Mouse (Mus musculus) limb, embryonic 11.5 days (tissue): ENCODE data around the gene 2210011C24Rik. TPM values are rescaled to one million over a fixed set of nuclear protein-coding genes. Genes with fewer than 3 reads are reported as not detected.
"Not testable (repeated sequence)": the region's sequence is repeated elsewhere in the genome, so short reads cannot be mapped to it uniquely, and the experiment has no call there.

Experiments
- ATAC-seq: fragments of 200-750 bp; cut with Nextera tagmentation; 2 replicates; pipeline ENCODE4 v1.8.0; 2017; ENCODE audit warnings: low read depth; ENCODE audit not compliant: insufficient number of reproducible peaks, low FRiP score, low TSS enrichment
- DNase-seq: peaks from one replicate; pipeline ENCODE4 v3.0.0-alpha.2; 2015; ENCODE audit warnings: low spot score
- H3K27ac ChIP-seq: fragments of 300-500 bp; sonication (generic); replicated peaks from 2 replicates; pipeline ENCODE4 v1.5.1; 2014; ENCODE audit warnings: low read depth, mild to moderate bottlenecking, low read length
- H3K27me3 ChIP-seq: fragments of 300-500 bp; sonication (generic); 2 replicates; pipeline ENCODE4 v1.6.1; 2014; ENCODE audit warnings: mild to moderate bottlenecking, low read length, mixed read lengths; ENCODE audit not compliant: control insufficient read depth, insufficient read depth
- H3K36me3 ChIP-seq: fragments of 300-500 bp; sonication (generic); 2 replicates; pipeline ENCODE4 v1.6.1; 2014; ENCODE audit warnings: mild to moderate bottlenecking, low read length, moderate library complexity, mixed read lengths; ENCODE audit not compliant: control insufficient read depth, insufficient read depth
- H3K4me1 ChIP-seq: fragments of 300-500 bp; sonication (generic); 2 replicates; pipeline ENCODE4 v1.6.1; 2014; ENCODE audit warnings: low read length, mixed read lengths; ENCODE audit not compliant: control insufficient read depth, insufficient read depth
- H3K4me2 ChIP-seq: fragments of 300-500 bp; sonication (generic); 2 replicates; pipeline ENCODE4 v1.6.1; 2014; ENCODE audit warnings: low read depth, mild to moderate bottlenecking, moderate library complexity; ENCODE audit not compliant: severe bottlenecking
- H3K4me3 ChIP-seq: fragments of 300-500 bp; sonication (generic); 2 replicates; pipeline ENCODE4 v1.5.1; 2014; ENCODE audit warnings: low read depth, low read length
- H3K9ac ChIP-seq: fragments of 300-500 bp; sonication (generic); 2 replicates; pipeline ENCODE4 v1.6.1; 2014; ENCODE audit warnings: mild to moderate bottlenecking, low read length
- H3K9me3 ChIP-seq: fragments of 300-500 bp; sonication (generic); 2 replicates; pipeline ENCODE4 v1.6.1; 2016; ENCODE audit warnings: low read length; ENCODE audit not compliant: control insufficient read depth
- WGBS: fragments of 180-500 bp; shearing (Covaris S2); extraction: QIAGEN DNeasy Blood & Tissue Kit; methylation state at CpG from one replicate; pipeline ENCODE4 v1.1.7; 2014; 5-methylcytosine and 5-hydroxymethylcytosine counted together
- polyA plus RNA-seq: library from polyadenylated mRNA; unstranded; fragments of >200 nt; fragmentation: Nextera tagmentation; extraction: Ambion mirVana; gene quantifications from 2 replicates; pipeline ENCODE4 v1.2.1, GENCODE M21; 2014

Gene 2210011C24Rik
- polyA plus RNA-seq, 1 experiment from 2014 or later: 0.35 TPM

DNA sequence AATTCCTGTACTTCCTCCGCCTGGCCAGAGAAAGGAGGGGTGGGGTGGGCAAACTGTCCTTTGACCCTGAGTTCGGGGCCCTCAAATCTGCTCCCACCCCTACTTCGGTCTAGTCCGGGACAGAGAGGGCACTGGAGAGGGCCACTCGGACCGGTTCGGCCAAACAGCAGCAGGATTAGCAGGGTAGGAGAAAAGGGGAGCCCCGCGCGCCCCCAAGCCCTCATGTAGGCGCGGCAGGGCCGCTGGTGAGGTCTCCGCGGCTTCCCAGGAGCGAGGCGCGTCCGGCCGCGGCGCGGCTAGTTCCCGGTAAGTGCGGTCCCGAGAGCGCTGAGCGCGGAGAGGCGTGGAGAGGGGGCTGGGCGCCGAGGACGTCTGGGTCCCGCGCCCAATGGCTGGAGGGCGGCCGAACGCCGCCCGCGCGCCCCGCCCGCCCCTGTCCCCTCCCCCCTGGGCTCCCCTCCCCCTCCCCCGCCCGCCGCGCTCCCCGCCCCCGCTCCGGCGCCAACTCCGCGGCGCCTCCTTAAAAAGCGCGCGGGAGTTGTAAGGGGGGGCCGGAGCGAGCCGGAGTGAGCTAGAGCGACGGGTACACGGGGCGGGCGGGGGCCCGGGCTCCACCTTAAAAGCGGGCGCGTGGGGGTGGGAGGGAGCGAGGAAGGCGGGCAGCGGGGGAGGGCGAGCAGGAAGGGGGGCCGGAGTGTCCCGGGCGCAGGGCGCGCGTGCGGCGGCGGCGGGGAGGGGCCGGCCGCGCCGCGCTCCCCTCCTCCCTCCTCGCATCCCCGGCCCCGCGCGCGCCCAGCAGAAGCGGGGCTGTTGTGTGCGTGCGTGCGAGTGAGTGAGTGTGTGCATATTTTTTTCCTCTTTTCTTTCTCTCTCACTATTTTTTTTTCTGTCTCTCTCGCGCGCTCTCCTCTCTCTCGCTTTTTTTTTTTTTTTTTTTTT is 15.1 kb downstream of the 2210011C24Rik start:
- 0% methylated on average over 54 of the region's 103 CpGs for WGBS
- peak; percentile 74 for ATAC-seq
- peak overlapping the region; percentile 76 for H3K4me3 ChIP-seq
- H3K4me1 ChIP-seq: peaks cover 19% of the 10 kb centered on the region
- H3K9ac ChIP-seq: peak overlapping the region; percentile 91
- H3K27ac ChIP-seq: peak overlapping the region; percentile 97
- H3K9me3 ChIP-seq: no peaks in the 10 kb centered on the region
- H3K27me3 ChIP-seq: 0 out of 2 replicates have a peak, but pooled peaks cover 6% of the 10 kb centered on the region
- H3K36me3 ChIP-seq: peaks cover 11% of the 10 kb centered on the region
- peak overlapping the region; percentile 90 for H3K4me2 ChIP-seq
- peak; percentile 88 for DNase-seq

DNA sequence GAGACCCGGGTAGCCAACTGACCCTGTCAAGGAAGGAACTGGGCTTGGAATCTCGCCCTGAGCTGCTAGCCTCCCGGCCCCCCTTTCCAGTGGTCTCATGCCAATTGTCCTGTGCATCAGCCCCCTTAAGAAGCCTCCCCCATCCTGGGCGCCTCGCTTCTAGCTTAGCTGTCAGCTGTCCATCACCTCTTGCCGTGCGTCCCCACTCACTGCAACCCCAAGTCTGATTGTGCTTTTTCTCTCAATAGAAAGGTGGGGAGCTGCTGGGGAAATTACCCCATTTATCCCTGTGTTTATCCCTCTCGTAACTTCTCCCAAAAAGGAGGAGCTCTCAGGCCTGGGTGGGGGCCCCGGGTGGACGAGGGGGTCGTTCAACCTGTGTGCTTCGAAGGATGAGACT is 16.0 kb downstream of the 2210011C24Rik start:
- H3K9ac ChIP-seq: peak overlapping the region; percentile 91; the same call in 1 of the 2 replicates
- ATAC-seq (no peak), DNase-seq (no peak)
- no peak overlapping the region for H3K27ac ChIP-seq
- H3K4me1 ChIP-seq: peaks cover 16% of the 10 kb centered on the region
- 0 out of 2 replicates have a peak, but pooled peaks cover 6% of the 10 kb centered on the region for H3K27me3 ChIP-seq
- H3K9me3 ChIP-seq: no peaks in the 10 kb centered on the region
- peak overlapping the region; percentile 76 for H3K4me3 ChIP-seq
- WGBS: 16% methylated on average over 12 of the region's 12 CpGs
- H3K36me3 ChIP-seq: peaks cover 20% of the 10 kb centered on the region
- peak overlapping the region; percentile 90 for H3K4me2 ChIP-seq

- H3K36me3 ChIP-seq: peaks cover 22% of the 10 kb centered on the region
- ATAC-seq (no peak), DNase-seq (no peak)
- no peak overlapping the region for H3K4me3 ChIP-seq
- no peak overlapping the region for H3K4me2 ChIP-seq
- H3K9ac ChIP-seq: no peak overlapping the region
- peaks cover 8% of the 10 kb centered on the region for H3K4me1 ChIP-seq
- no peaks in the 10 kb centered on the region for H3K9me3 ChIP-seq
- no peak overlapping the region for H3K27ac ChIP-seq
- WGBS: 88% methylated on average over 3 of the region's 3 CpGs
- H3K27me3 ChIP-seq: no peaks in the 10 kb centered on the region
Measured at GRCm38 (mm10) chr8:83994030-83994429, 17.9 kb downstream of the 2210011C24Rik start.

- no peak for DNase-seq
- 81% methylated on average over 2 of the region's 2 CpGs for WGBS
Measured at GRCm38 (mm10) chr8:83992488-83992887, 19.5 kb downstream of the 2210011C24Rik start.

DNA sequence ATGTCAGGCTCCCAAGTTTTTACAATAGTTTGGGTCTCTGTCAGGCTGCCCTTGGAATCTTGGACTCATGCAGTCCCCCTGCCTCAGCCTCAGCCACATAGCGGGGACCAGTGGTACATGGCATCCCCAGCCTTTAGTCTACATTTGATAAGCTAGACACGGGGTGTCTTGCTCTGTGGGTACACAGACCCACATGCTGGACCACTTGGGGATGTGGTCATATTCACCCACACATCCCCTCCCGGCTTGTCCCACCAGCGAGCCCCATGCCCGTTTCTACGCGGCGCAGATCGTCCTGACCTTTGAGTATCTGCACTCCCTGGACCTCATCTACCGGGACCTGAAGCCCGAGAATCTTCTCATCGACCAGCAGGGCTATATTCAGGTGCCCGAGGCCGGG is 21.8 kb downstream of the 2210011C24Rik start:
- H3K27ac ChIP-seq: no peak overlapping the region
- H3K27me3 ChIP-seq: no peaks in the 10 kb centered on the region
- no peaks in the 10 kb centered on the region for H3K4me1 ChIP-seq
- no peaks in the 10 kb centered on the region for H3K9me3 ChIP-seq
- H3K4me2 ChIP-seq: no peak overlapping the region
- H3K36me3 ChIP-seq: peaks cover 32% of the 10 kb centered on the region
- 92% methylated on average over 14 of the region's 14 CpGs for WGBS
- ATAC-seq: no peak
- no peak overlapping the region for H3K4me3 ChIP-seq
- no peak for DNase-seq
- no peak overlapping the region for H3K9ac ChIP-seq

More at GRCm38 (mm10) chr8:83992488-83992887, 19.5 kb downstream of the 2210011C24Rik start:
- Histone ChIP-seq H3K4me3 (no peak overlapping the region), H3K27me3 (no peaks in the 10 kb centered on the region), H3K9me3 (no peaks in the 10 kb centered on the region), H3K9ac (no peak overlapping the region), H3K4me2 (no peak overlapping the region), H3K4me1 (0 out of 2 replicates have a peak, but pooled peaks cover 5% of the 10 kb centered on the region), H3K36me3 (peaks cover 22% of the 10 kb centered on the region), H3K27ac (no peak overlapping the region)
- ATAC-seq: no peak

GRCm38 (mm10) chr8:83989243-83989642 is 22.7 kb downstream of the 2210011C24Rik start:
- DNase-seq (no peak), ATAC-seq (no peak)
- no peak overlapping the region for H3K4me3 ChIP-seq
- no peak overlapping the region for H3K9ac ChIP-seq
- H3K4me2 ChIP-seq: no peak overlapping the region
- H3K27me3 ChIP-seq: no peaks in the 10 kb centered on the region
- peaks cover 30% of the 10 kb centered on the region for H3K36me3 ChIP-seq
- no peak overlapping the region for H3K27ac ChIP-seq
- no peaks in the 10 kb centered on the region for H3K9me3 ChIP-seq
- 92% methylated on average over 7 of the region's 7 CpGs for WGBS
- H3K4me1 ChIP-seq: no peaks in the 10 kb centered on the region

- WGBS: 99% methylated on average over 2 of the region's 2 CpGs
- H3K9ac ChIP-seq, H3K4me3 ChIP-seq, DNase-seq, H3K27me3 ChIP-seq, H3K9me3 ChIP-seq, H3K27ac ChIP-seq, H3K4me1 ChIP-seq, H3K4me2 ChIP-seq, ATAC-seq: not testable (repeated sequence)
- H3K36me3 ChIP-seq: peaks cover 27% of the 10 kb centered on the region
Measured at GRCm38 (mm10) chr8:83983222-83983621, 28.7 kb downstream of the 2210011C24Rik start.

DNA sequence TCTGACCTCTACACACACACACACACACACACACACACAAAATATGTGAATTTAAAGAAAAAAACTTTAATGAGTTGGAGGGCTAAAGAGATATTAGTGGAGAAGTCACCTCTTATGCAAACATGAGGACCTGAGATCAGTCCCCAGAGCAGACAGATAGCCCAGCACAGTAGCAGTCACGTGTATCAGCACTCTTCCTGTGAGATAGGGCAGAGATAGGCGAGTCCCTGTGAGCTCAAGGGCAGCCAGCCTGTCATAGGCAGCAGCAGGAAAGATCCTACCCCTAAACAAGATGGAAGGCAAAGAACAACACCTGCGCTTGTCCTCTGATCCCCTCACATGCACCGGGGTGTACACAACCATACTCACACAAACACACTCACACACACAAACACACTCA is 29.5 kb downstream of the 2210011C24Rik start:
- ATAC-seq (no peak), DNase-seq (no peak)
- Histone ChIP-seq H3K4me2 (no peak overlapping the region), H3K27me3 (no peaks in the 10 kb centered on the region), H3K9me3 (no peaks in the 10 kb centered on the region), H3K27ac (no peak overlapping the region), H3K36me3 (peaks cover 27% of the 10 kb centered on the region), H3K4me3 (no peak overlapping the region), H3K9ac (no peak overlapping the region), H3K4me1 (peaks cover 1% of the 10 kb centered on the region)
- 87% methylated on average over 4 of the region's 4 CpGs for WGBS
